Mouse (Mus musculus) adrenal gland, adult 18-20 months (tissue): Measurements from ENCODE around the gene Ncor1. TPM values are rescaled to one million over a fixed set of nuclear protein-coding genes. Genes with fewer than 3 reads are reported as not detected.

Experiments used
- DNase-seq, 2 experiments: peaks; one replicate each; pipeline ENCODE4 v3.0.0; 2021 to 2022; ENCODE audit warnings: low spot score in 2 of 2
- total RNA-seq, 2 experiments: library from RNA; stranded (reverse); gene quantifications; 1 replicate in 1 of 2; 2 replicates in 1 of 2; pipeline ENCODE4 v1.2.3; 2021

Ncor1 gene
- total RNA-seq, 2 experiments from 2014 or later = 185 to 200 TPM

- DNase-seq = no peak
Measured at GRCm38 (mm10) chr11:62270851-62271250, 187.5 kb downstream of the Ncor1 start.

- DNase-seq = no peak
Measured at GRCm38 (mm10) chr11:62269097-62269496, 189.2 kb downstream of the Ncor1 start.

- DNase-seq = no peak
Measured at GRCm38 (mm10) chr11:62268381-62268780, 190.0 kb downstream of the Ncor1 start.

- DNase-seq = no peak
Measured at GRCm38 (mm10) chr11:62266466-62267214, 191.7 kb downstream of the Ncor1 start.

Other genes starting within 250 kb of the Ncor1 start
- 1 to 10 TPM in 1 of 2 experiments, under 1 TPM in 1; 0.64 to 1.7 TPM for gene Adora2b, start 209.6 kb downstream of the Ncor1 start, total RNA-seq
- gene Zswim7, start 177.2 kb downstream of the Ncor1 start, total RNA-seq = 10 to 100 TPM; 15.5 to 23.9 TPM
- gene Ttc19, start 177.1 kb downstream of the Ncor1 start, total RNA-seq = 10 to 100 TPM; 29.0 to 32.6 TPM
- 1 to 10 TPM; 7.5 to 9.0 TPM for gene Pigl, start 81 bp downstream of the Ncor1 start, total RNA-seq
- gene Cenpv, start 80.7 kb upstream of the Ncor1 start, total RNA-seq = 10 to 100 TPM; 32.0 to 33.1 TPM
- gene Ubb, start 92.6 kb upstream of the Ncor1 start, total RNA-seq = 1,000 to 10,000 TPM; 1,040 to 1,434 TPM
- 1 to 10 TPM; 3.4 to 7.2 TPM for gene Trpv2, start 115.9 kb upstream of the Ncor1 start, total RNA-seq
- gene Lrrc75a, start 190.0 kb upstream of the Ncor1 start, total RNA-seq = 10 to 100 TPM; 13.9 to 23.5 TPM
- 10 to 100 TPM; 26.5 to 36.7 TPM for gene Mmgt2, start 190.1 kb upstream of the Ncor1 start, total RNA-seq